Mouse (Mus musculus) erythroblast, adult 5-6 weeks (primary cell): ENCODE data around the gene Ina. TPM values are rescaled to one million over a fixed set of nuclear protein-coding genes. Genes with fewer than 3 reads are reported as not detected.

ENCODE experiments used
- ATAC-seq: replicated peaks from 2 replicates; pipeline ENCODE4 v1.8.0; 2016; ENCODE audit warnings: moderate number of reproducible peaks, mild to moderate bottlenecking, moderate TSS enrichment, inconsistent platforms; ENCODE audit not compliant: poor library complexity, low FRiP score, severe bottlenecking
- total RNA-seq, 2 experiments: library from RNA; stranded (forward) in 1 of 2; stranded (reverse) in 1 of 2; fragments of 150-400 nt in 1 of 2; fragments of 200-764, 138-1000 nt in 1 of 2; gene quantifications; 2 replicates each; pipeline versions ENCODE4 v1.2.3 to v1.2.4; 2015 to 2017; ENCODE audit warnings: low replicate concordance in 2 of 2

Ina gene
- total RNA-seq, 2 experiments from 2014 or later = not detected

- ATAC-seq = no peak
Observed at GRCm38 (mm10) chr19:47012521-47013130, 1.9 kb upstream of the Ina start.

GRCm38 (mm10) chr19:47013340-47014158, 949 bp upstream of the Ina start:
- no peak for ATAC-seq

- no peak for ATAC-seq
Observed at GRCm38 (mm10) chr19:47014159-47014446, 395 bp upstream of the Ina start.

GRCm38 (mm10) chr19:47015396-47015795, 898 bp downstream of the Ina start:
- ATAC-seq = no peak

- ATAC-seq = no peak
Observed at GRCm38 (mm10) chr19:47015965-47016364, 1.5 kb downstream of the Ina start.

- ATAC-seq = no peak
Observed at GRCm38 (mm10) chr19:47016487-47016886, 2.0 kb downstream of the Ina start.

GRCm38 (mm10) chr19:47017831-47018230, 3.3 kb downstream of the Ina start:
- no peak for ATAC-seq

- no peak for ATAC-seq
Observed at GRCm38 (mm10) chr19:47018330-47018729, 3.8 kb downstream of the Ina start.

GRCm38 (mm10) chr19:47019326-47019725, 4.8 kb downstream of the Ina start:
- no peak for ATAC-seq

- no peak for ATAC-seq
Observed at GRCm38 (mm10) chr19:47022709-47023108, 8.2 kb downstream of the Ina start.

GRCm38 (mm10) chr19:47023546-47023945, 9.0 kb downstream of the Ina start:
- ATAC-seq = no peak

GRCm38 (mm10) chr19:47024954-47025353, 10.5 kb downstream of the Ina start:
- no peak for ATAC-seq

- ATAC-seq = no peak
Observed at GRCm38 (mm10) chr19:47026513-47026912, 12.0 kb downstream of the Ina start.

- no peak for ATAC-seq
Observed at GRCm38 (mm10) chr19:47029796-47030195, 15.3 kb downstream of the Ina start.

- no peak for ATAC-seq
Observed at GRCm38 (mm10) chr19:47031770-47032169, 17.3 kb downstream of the Ina start.

- no peak for ATAC-seq
Observed at GRCm38 (mm10) chr19:47034916-47035315, 20.4 kb downstream of the Ina start.

- ATAC-seq = no peak
Observed at GRCm38 (mm10) chr19:47036596-47036995, 22.1 kb downstream of the Ina start.

GRCm38 (mm10) chr19:47040720-47041473, 26.4 kb downstream of the Ina start:
- no peak for ATAC-seq

- ATAC-seq = no peak
Observed at GRCm38 (mm10) chr19:47043608-47044007, 29.1 kb downstream of the Ina start.

- no peak for ATAC-seq
Observed at GRCm38 (mm10) chr19:47046343-47046742, 31.8 kb downstream of the Ina start.

- ATAC-seq = no peak
Observed at GRCm38 (mm10) chr19:47047236-47047833, 32.8 kb downstream of the Ina start.
